In genomic region chr9:96721163-96721799, GRCm38 (mm10) we compare ENCODE assay signal across 14 mouse cellular contexts. TPM values are rescaled to one million over a fixed set of nuclear protein-coding genes. Genes with fewer than 3 reads are reported as not detected.
DNase-seq lines count a peak whose midpoint lies in the region; ATAC-seq and TF ChIP-seq lines count a peak whose summit lies in the region.
"Had no signal": no experiment of that assay in that cellular context is flagged by ENCODE, and none has a peak within 500 bp of the region (broad histone marks: within the 10 kb centered on the region; RNA-seq: fewer than 3 reads in every experiment).

No protein-coding gene starts in this region.

- ATAC-seq in stomach, postnatal 0 days (ENCODE audit: low FRiP score, low TSS enrichment), result no peak
- ATAC-seq: Patski had no signal

- no peak overlapping the region for H3K4me3 ChIP-seq in left cerebral cortex, adult 2 months
- H3K4me3 ChIP-seq in embryonic fibroblast, embryonic 13.5 days (ENCODE audit: insufficient read depth, low read length), result no peak overlapping the region
- H3K4me3 ChIP-seq in stomach, postnatal 0 days (ENCODE audit: low read depth, low read length), result no peak overlapping the region
- H3K4me3 ChIP-seq: hindbrain, embryonic 13.5 days; lung, embryonic 15.5 days; neural tube, embryonic 15.5 days had no signal

- intact Hi-C loops in heart, postnatal 14 days (cut with DNase I), result no loop called here
- intact Hi-C loops in left cerebral cortex, adult 2 months (cut with DNase I), result no loop called here

- H3K9me3 ChIP-seq in stomach, postnatal 0 days (ENCODE audit: control insufficient read depth, low read length), result no peaks in the 10 kb centered on the region
- H3K9me3 ChIP-seq: hindbrain, embryonic 13.5 days; lung, embryonic 15.5 days; neural tube, embryonic 15.5 days had no signal

- peaks cover 10% of the 10 kb centered on the region for H3K4me1 ChIP-seq in embryonic fibroblast, embryonic 13.5 days (ENCODE audit: control insufficient read depth, insufficient read depth, low read length)
- H3K4me1 ChIP-seq in stomach, postnatal 0 days (replicated peaks; ENCODE audit: control insufficient read depth, insufficient read depth), result peaks cover 6% of the 10 kb centered on the region

- H3K27me3 ChIP-seq in stomach, postnatal 0 days (ENCODE audit: control insufficient read depth, insufficient read depth, low read length), result no peaks in the 10 kb centered on the region
- H3K27me3 ChIP-seq: hindbrain, embryonic 13.5 days; lung, embryonic 15.5 days; neural tube, embryonic 15.5 days; Patski had no signal

- peak overlapping the region; percentile 85 for H3K27ac ChIP-seq in left cerebral cortex, adult 2 months
- peak overlapping the region; percentile 77 for H3K27ac ChIP-seq in embryonic fibroblast, embryonic 13.5 days (ENCODE audit: insufficient read depth, low read length)
- peak overlapping the region; percentile 83 for H3K27ac ChIP-seq in stomach, postnatal 0 days (replicated peaks)
- H3K27ac ChIP-seq: lung, embryonic 15.5 days; neural tube, embryonic 15.5 days had no signal

- no peak overlapping the region for H3K9ac ChIP-seq in stomach, postnatal 0 days (ENCODE audit: low read length)
- H3K9ac ChIP-seq: lung, embryonic 15.5 days; neural tube, embryonic 15.5 days had no signal

- no peak for TF ChIP-seq EP300 in stomach, postnatal 0 days (optimal IDR thresholded peaks at IDR 0.05)

- DNase-seq in heart, adult 11 months, result peak; percentile 94
- DNase-seq in heart, postnatal 14 days, result no peak
- DNase-seq in left cerebral cortex, adult 2 months (ENCODE audit: extremely low spot score in 1 of 2, low spot score in 2 of 2), result no peak
- no peak for DNase-seq in left cerebral cortex, adult 9 months (ENCODE audit: low spot score in 2 of 2)
- DNase-seq in stomach, postnatal 0 days (ENCODE audit: low spot score), result no peak
- no peak for DNase-seq in ovary, postnatal 14 days (ENCODE audit: low spot score)
- DNase-seq: embryo, embryonic 11 days; gastrocnemius, postnatal 36 days; liver had no signal

- no peak overlapping the region for H3K4me2 ChIP-seq in stomach, postnatal 0 days (replicated peaks; ENCODE audit: low read depth)
- H3K4me2 ChIP-seq: lung, embryonic 15.5 days had no signal

- no peak for TF ChIP-seq CTCF in left cerebral cortex, adult 2 months (IDR thresholded peaks at IDR 0.05)
- no peak for TF ChIP-seq CTCF in embryonic fibroblast, embryonic 13.5 days (IDR thresholded peaks at IDR 0.05; ENCODE audit: borderline replicate concordance, insufficient read depth, low read length)
- TF ChIP-seq CTCF in stomach, postnatal 0 days (IDR thresholded peaks at IDR 0.05; ENCODE audit: low read depth), result no peak

- H3K36me3 ChIP-seq in stomach, postnatal 0 days (ENCODE audit: control insufficient read depth, insufficient read depth, low read length), result no peaks in the 10 kb centered on the region
- H3K36me3 ChIP-seq: lung, embryonic 15.5 days; neural tube, embryonic 15.5 days had no signal

- WGBS in stomach, postnatal 0 days, result 72% methylated on average over 8 of the region's 8 CpGs

- no peak for TF ChIP-seq POLR2A in embryonic fibroblast, embryonic 13.5 days (IDR thresholded peaks at IDR 0.05; ENCODE audit: low read depth, low read length)

RNA-seq across cellular contexts. Expression of gene Zbtb38, which starts 31.4 kb away (rescaled TPM):
- 10 to 100 TPM; 28.5 to 35.0 TPM for total RNA-seq in heart, postnatal 14 days (2021)
- total RNA-seq in left cerebral cortex, adult 2 months (2021), result 10 to 100 TPM; 64.2 to 68.6 TPM
- 33.6 and 47.0 TPM in 2 replicates for polyA plus RNA-seq in embryonic fibroblast, embryonic 13.5 days (2011; ENCODE audit: insufficient read length, low read depth, missing spikeins)
- 13.9 and 15.3 TPM in 2 replicates for polyA plus RNA-seq in stomach, postnatal 0 days (2015; fragmentation: Nextera tagmentation; extraction: Ambion mirVana)
